Mouse (Mus musculus): ENCODE results near the gene Dcdc2c.

Gene Dcdc2c

DNA sequence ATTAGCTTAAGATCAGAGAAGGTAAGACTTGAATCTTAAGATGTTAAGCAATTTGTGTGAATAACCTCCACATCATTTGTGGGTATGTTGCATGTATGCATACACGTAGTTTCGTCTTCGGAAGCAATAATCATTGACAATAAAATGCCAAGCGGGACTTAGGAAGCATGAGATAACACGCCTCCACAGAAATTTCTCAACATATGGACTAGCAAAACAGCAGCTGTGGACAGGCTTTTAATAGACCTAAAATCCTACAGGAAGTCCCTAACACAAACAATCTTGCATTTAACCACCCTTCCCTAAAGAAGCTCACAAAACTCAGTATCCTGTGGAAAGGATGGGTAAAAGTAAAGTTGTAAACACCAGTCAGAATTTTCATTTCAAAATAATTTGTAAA is 93.4 kb downstream of the Dcdc2c start:
- DNase-seq (ENCODE audit: low read depth): no peak

- no peak for DNase-seq (ENCODE audit: low read depth)
Measured at GRCm38 (mm10) chr12:28436536-28436935, 115.7 kb downstream of the Dcdc2c start.

DNA sequence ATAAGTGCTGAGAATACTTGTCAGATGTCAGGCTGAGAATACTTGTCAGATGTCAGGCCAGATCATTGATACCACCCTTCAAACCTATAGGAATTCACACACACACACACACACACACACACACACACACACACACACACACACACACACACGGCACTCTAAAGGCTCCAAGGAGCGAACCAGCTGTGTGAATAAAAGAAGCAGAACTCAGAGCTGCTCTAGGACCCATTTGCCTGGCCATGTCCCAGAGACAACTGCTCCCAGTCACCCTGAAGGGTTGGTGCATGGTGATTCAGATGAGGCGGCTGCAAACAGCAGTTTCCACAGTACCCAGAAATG is 119.5 kb downstream of the Dcdc2c start:
- DNase-seq (ENCODE audit: low read depth): no peak

DNA sequence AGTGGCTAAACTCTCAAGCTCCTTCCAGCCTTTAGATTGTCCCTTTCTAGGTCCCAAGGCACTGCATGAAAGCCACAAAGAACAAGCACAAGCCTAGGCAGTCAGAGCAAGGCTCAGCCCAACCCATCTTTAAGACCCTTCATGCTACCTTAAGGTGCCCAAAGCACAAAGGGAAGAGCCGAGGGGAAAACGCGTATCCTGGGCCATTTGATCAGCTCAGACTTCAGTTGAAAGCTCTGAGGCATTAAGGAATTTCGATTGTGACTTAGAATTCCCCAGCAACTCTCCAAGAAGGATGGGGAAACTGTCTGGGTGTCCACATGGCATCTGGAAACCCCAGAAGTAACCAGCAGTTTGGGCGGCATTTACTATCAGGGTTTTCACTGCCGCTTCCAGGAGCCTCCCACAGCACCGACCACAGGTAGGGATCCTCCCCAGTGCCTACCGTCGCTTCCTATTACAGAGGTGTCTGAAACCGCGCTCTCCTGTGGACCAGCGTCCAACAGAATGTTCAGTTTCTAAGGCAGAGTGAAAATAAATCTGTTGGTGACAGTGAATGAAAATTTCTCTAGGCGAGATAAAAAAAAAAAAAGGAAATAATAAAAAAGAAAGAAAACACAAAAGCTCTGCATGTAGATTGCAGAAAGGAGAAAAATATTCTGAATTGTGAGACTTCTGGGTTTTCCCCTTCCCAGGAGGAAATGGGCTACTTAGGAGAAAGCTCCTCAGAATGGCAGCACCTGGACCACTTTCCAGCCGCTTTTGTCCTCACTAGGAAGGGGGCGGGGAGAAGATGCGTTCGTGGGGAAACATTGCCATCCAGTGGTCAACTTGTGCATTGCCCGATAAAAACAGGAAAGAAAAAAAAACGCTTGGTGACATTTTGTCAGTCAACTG is 120.1 kb downstream of the Dcdc2c start:
- peak; percentile 24 for DNase-seq (ENCODE audit: low read depth)

GRCm38 (mm10) chr12:28429856-28430255 is 122.3 kb downstream of the Dcdc2c start:
- no peak for DNase-seq (ENCODE audit: low read depth)

- no peak for DNase-seq (ENCODE audit: low read depth)
Measured at GRCm38 (mm10) chr12:28416957-28417356, 135.2 kb downstream of the Dcdc2c start.

- no peak for DNase-seq (ENCODE audit: low read depth)
Measured at GRCm38 (mm10) chr12:28407656-28408405, 144.4 kb downstream of the Dcdc2c start.

DNA sequence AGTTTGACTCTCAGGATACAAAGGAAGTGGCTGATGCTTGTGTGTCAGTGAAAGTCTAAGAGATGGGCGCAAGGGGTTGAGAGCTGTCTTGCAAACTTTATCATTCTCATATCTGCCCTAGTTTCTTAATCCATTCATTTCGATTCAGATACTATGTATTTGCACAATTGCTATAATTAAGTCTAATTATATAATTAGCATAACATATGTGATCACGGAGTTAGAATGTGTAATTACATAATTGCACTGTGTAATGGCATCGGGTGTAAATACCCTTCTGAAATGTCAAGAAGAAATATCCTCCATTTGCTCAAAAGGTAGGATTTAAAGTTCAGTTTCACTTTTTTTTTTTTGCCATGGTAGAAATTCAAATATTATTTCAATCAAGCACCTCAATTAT is 149.9 kb downstream of the Dcdc2c start:
- no peak for DNase-seq (ENCODE audit: low read depth)

GRCm38 (mm10) chr12:28401372-28401771 is 150.8 kb downstream of the Dcdc2c start:
- DNase-seq (ENCODE audit: low read depth): no peak

- DNase-seq (ENCODE audit: low read depth): no peak
Measured at GRCm38 (mm10) chr12:28392129-28392528, 160.1 kb downstream of the Dcdc2c start.
